Mouse (Mus musculus) forebrain, postnatal 0 days (tissue): Measurements from ENCODE around the gene D130043K22Rik. TPM values are rescaled to one million over a fixed set of nuclear protein-coding genes. Genes with fewer than 3 reads are reported as not detected.

Experiments used
- ATAC-seq: fragments of 200-750 bp; cut with Nextera tagmentation; 2 replicates; pipeline ENCODE4 v1.8.0; 2017; ENCODE audit warnings: mild to moderate bottlenecking, moderate library complexity
- DNase-seq: peaks from one replicate; pipeline ENCODE4 v3.0.0-alpha.2; 2015
- H3K27ac ChIP-seq: fragments of 300-500 bp; sonication (generic); 2 replicates; pipeline ENCODE4 v1.5.1; 2014; ENCODE audit warnings: low read depth, mild to moderate bottlenecking, antibody characterized with exemption, low read length, moderate library complexity, mixed read lengths
- H3K27me3 ChIP-seq: fragments of 300-500 bp; sonication (generic); 2 replicates; pipeline ENCODE4 v1.6.1; 2014; ENCODE audit warnings: mild to moderate bottlenecking, low read length, mixed read lengths; ENCODE audit not compliant: insufficient read depth
- H3K36me3 ChIP-seq: fragments of 300-500 bp; sonication (generic); 2 replicates; pipeline ENCODE4 v1.6.1; 2014; ENCODE audit warnings: mild to moderate bottlenecking, moderate library complexity; ENCODE audit not compliant: insufficient read depth
- H3K4me1 ChIP-seq: fragments of 300-500 bp; sonication (generic); 2 replicates; pipeline ENCODE4 v1.6.1; 2014; ENCODE audit warnings: antibody characterized with exemption; ENCODE audit not compliant: insufficient read depth
- H3K4me2 ChIP-seq: fragments of 300-500 bp; sonication (generic); 2 replicates; pipeline ENCODE4 v1.6.1; 2014; ENCODE audit warnings: low read depth, mild to moderate bottlenecking, moderate library complexity
- H3K4me3 ChIP-seq: fragments of 300-500 bp; sonication (generic); 2 replicates; pipeline ENCODE4 v1.5.1; 2014; ENCODE audit warnings: low read depth, low read length, mixed read lengths
- H3K9ac ChIP-seq: fragments of 300-500 bp; sonication (generic); 2 replicates; pipeline ENCODE4 v1.6.1; 2014; ENCODE audit warnings: mild to moderate bottlenecking
- H3K9me3 ChIP-seq: fragments of 300-500 bp; sonication (generic); 2 replicates; pipeline ENCODE4 v1.6.1; 2016; ENCODE audit warnings: low read length
- CTCF ChIP-seq: sonication (generic); IDR thresholded peaks from 2 replicates; pipeline ENCODE4 v1.5.1; 2016; ENCODE audit warnings: antibody characterized with exemption, control low read depth, low read depth
- WGBS: fragments of 180-500 bp; shearing (Covaris S2); extraction: QIAGEN DNeasy Blood & Tissue Kit; methylation state at CpG from one replicate; pipeline ENCODE4 v1.1.7; 2014; 5-methylcytosine and 5-hydroxymethylcytosine counted together
- polyA plus RNA-seq: library from polyadenylated mRNA; unstranded; fragments of >200 nt; fragmentation: Nextera tagmentation; extraction: Ambion mirVana; gene quantifications from 2 replicates; pipeline ENCODE4 v1.2.1, GENCODE M21; 2015
- total RNA-seq: library from RNA; depleted of rRNA; stranded (reverse); fragments of >200 nt; gene quantifications from 2 replicates; pipeline ENCODE4 v1.2.3, GENCODE M21; 2014

D130043K22Rik gene
- total and polyA plus RNA-seq, 2 experiments from 2014 or later: 5.6 to 13.1 TPM

DNA sequence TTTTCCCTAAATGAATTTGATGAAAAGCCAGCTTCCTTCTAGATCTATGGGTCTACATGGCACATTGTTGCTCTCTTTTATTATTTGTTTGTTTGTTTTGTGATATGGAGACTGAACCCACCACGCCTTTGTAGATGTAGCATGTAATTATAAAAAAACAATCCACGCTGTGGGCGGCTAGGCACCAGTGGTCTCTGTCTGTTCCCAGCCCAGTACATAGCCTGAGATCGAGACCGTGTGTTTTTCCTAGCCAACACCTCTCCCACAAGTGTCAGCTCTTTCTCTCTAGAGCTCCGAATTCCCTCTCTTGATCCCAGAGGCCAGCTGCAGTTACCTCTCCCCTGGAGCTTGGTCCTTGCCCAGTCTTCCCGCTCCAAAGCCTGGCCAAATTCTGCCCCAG lies 23.3 kb downstream of the D130043K22Rik start:
- Histone ChIP-seq H3K27ac (no peak overlapping the region), H3K9me3 (no peaks in the 10 kb centered on the region), H3K9ac (no peak overlapping the region), H3K4me2 (no peak overlapping the region), H3K36me3 (peaks cover 17% of the 10 kb centered on the region; the same call in 1 of the 2 replicates), H3K4me3 (no peak overlapping the region), H3K27me3 (no peaks in the 10 kb centered on the region), H3K4me1 (no peaks in the 10 kb centered on the region)
- no peak for ATAC-seq
- 85% methylated on average over 7 of the region's 7 CpGs for WGBS
- TF ChIP-seq CTCF: no peak
- no peak for DNase-seq

DNA sequence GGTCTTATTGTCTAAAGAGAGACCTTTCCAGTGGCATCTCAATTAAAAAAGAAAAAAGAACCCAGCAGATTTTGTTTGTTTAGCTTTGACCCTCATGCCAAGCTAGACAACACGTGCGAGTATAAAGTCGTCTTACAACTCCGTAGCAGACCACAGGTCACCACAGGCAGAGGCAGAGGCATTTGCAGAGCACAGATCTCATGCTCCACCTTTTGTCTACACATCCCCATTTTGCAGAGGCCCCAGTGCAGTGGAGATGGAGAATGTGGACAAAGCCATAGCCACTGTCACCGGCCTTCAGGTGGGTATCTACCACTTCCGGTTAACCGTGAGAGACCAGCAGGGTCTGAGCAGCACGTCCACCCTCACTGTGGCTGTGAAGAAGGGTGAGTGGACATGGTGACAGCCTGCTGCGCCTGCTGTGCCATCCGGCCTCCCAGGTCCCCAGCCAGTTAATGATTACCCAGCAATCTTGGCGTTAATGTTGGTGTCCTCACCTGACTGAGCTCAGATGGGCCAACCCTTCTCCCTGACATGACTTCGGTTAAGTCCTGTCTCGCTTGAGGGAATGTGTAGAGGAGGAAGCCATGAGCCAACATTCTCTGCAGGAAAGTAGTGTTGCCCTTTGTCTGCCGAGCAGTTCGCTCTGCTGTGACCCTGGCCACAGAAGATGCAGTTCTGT lies 34.6 kb downstream of the D130043K22Rik start:
- Histone ChIP-seq H3K27ac (no peak overlapping the region), H3K27me3 (no peaks in the 10 kb centered on the region), H3K4me2 (no peak overlapping the region), H3K9me3 (peaks cover 4% of the 10 kb centered on the region; the same call in 1 of the 2 replicates), H3K4me3 (no peak overlapping the region), H3K36me3 (peaks cover 11% of the 10 kb centered on the region), H3K4me1 (no peaks in the 10 kb centered on the region), H3K9ac (no peak overlapping the region)
- DNase-seq (no peak), ATAC-seq (no peak)
- 92% methylated on average over 15 of the region's 15 CpGs for WGBS
- no peak for TF ChIP-seq CTCF

DNA sequence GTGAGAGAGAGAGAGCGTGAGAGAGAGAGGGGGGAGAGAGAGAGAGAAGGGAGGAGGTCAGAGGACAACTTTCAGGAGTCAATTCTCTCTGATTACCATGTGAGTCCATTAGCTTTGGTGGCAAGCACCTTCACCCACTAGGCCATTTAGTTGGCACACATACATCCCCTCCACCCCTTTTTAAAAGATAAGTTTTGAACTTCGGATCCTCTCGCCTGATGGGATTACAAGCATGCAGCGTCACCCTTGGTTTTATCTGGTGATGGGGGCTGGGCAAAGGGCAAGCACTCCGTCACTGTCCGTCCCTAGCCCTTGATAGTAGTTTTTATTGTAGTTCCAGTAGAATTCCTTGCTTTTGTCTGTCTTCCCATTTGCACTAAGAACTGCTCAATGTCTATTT lies 35.3 kb downstream of the D130043K22Rik start:
- no peak for ATAC-seq
- H3K9me3 ChIP-seq: peaks cover 4% of the 10 kb centered on the region; the same call in 1 of the 2 replicates
- 88% methylated on average over 6 of the region's 6 CpGs for WGBS

DNA sequence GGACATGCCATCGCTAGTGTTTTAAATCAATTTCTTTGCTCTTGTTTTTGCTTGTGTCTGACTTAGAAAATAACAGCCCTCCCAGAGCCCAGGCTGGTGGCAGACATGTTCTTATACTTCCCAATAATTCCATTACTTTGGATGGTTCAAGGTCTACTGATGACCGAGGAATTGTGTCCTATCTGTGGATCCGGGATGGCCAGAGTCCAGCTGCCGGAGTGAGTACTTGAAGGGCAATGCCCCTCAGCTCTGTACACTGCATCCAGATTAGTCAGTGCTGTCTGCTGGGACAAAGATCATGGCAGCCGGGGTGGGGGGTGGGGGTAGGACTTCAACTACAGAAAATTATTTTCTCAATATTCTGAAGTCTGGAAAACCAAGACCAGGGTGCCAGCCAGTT lies 35.8 kb downstream of the D130043K22Rik start:
- peaks cover 4% of the 10 kb centered on the region; the same call in 1 of the 2 replicates for H3K9me3 ChIP-seq
- H3K4me2 ChIP-seq: no peak overlapping the region
- no peak overlapping the region for H3K4me3 ChIP-seq
- 95% methylated on average over 5 of the region's 5 CpGs for WGBS
- no peak overlapping the region for H3K27ac ChIP-seq
- H3K9ac ChIP-seq: no peak overlapping the region
- TF ChIP-seq CTCF: no peak
- H3K36me3 ChIP-seq: peaks cover 11% of the 10 kb centered on the region
- no peaks in the 10 kb centered on the region for H3K27me3 ChIP-seq
- ATAC-seq (no peak), DNase-seq (no peak)
- H3K4me1 ChIP-seq: no peaks in the 10 kb centered on the region

More for the DNA sequence above, 35.3 kb downstream of the D130043K22Rik start:
- no peak for DNase-seq
- no peak overlapping the region for H3K4me2 ChIP-seq
- no peaks in the 10 kb centered on the region for H3K27me3 ChIP-seq
- TF ChIP-seq CTCF: no peak
- H3K4me3 ChIP-seq: no peak overlapping the region
- peaks cover 11% of the 10 kb centered on the region for H3K36me3 ChIP-seq
- no peak overlapping the region for H3K9ac ChIP-seq
- H3K4me1 ChIP-seq: no peaks in the 10 kb centered on the region
- H3K27ac ChIP-seq: no peak overlapping the region

DNA sequence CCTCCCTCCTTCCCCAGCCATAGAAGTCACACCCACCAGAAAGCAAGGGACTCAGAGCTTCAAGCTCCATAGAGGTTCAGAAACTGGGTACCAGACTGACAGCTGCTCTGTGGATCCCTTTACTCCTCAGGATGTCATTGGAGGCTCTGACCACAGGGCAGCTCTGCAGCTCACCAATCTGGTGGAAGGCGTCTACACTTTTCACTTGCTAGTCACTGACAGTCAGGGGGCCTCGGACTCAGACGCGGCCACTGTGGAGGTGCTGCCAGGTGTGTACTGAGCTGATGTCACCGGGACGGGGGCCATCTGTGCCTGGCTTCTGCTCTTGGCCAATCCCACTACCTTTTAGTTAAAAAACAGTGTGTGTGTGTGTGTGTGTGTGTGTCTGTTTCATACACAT lies 37.5 kb downstream of the D130043K22Rik start:
- Histone ChIP-seq H3K4me1 (no peaks in the 10 kb centered on the region), H3K27me3 (no peaks in the 10 kb centered on the region), H3K36me3 (peaks cover 11% of the 10 kb centered on the region), H3K4me3 (no peak overlapping the region), H3K9ac (no peak overlapping the region), H3K9me3 (peaks cover 4% of the 10 kb centered on the region; the same call in 1 of the 2 replicates), H3K27ac (no peak overlapping the region), H3K4me2 (no peak overlapping the region)
- ATAC-seq (no peak), DNase-seq (no peak)
- TF ChIP-seq CTCF: no peak
- WGBS: 94% methylated on average over 6 of the region's 6 CpGs

DNA sequence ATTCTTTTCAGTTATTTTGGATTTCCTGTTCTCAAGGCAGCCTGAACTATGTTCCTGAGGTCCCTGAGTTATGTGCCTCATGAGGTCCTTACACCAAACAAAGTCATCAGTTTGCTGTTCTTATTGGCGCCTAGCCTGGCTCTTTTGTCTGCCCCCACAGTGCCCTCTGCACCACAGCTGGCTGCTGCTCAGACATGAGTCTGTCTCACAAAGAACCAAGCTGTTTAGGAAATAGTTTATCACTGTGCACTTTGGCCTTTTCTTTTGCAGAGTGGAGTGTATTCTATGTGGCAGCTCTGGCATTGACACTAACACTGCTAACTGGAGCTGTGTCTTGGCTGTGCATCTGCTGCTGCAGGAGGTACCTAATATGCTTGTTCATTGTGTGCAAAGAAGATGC lies 44.6 kb downstream of the D130043K22Rik start:
- WGBS: 56% methylated on average over 1 of the region's 1 CpGs
- ATAC-seq: no peak

DNA sequence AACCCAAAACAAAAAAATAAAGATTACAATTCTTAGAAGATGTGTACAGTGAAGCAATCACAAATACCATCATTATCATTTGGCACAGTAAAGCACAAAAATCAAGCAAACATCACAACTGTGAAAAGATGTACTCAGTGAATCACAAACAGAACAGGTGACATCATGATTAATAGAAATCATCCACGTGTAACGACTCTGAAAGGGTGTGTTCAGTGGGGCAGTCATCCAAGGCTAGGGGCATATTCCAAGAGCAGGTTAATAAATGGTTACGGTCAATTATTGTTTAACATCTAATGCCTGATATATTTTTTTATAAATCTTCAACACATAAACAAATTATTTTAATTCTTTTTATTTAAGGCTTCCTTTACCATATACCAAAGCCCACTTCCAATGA lies 47.6 kb downstream of the D130043K22Rik start:
- no peak overlapping the region for H3K27ac ChIP-seq
- DNase-seq: no peak
- TF ChIP-seq CTCF: no peak
- 89% methylated on average over 3 of the region's 3 CpGs for WGBS
- no peaks in the 10 kb centered on the region for H3K4me1 ChIP-seq
- no peaks in the 10 kb centered on the region for H3K9me3 ChIP-seq
- ATAC-seq: no peak
- 0 out of 2 replicates have a peak, but pooled peaks cover 9% of the 10 kb centered on the region for H3K36me3 ChIP-seq
- no peak overlapping the region for H3K4me3 ChIP-seq
- H3K9ac ChIP-seq: no peak overlapping the region
- no peak overlapping the region for H3K4me2 ChIP-seq
- H3K27me3 ChIP-seq: no peaks in the 10 kb centered on the region

More for the DNA sequence above, 44.6 kb downstream of the D130043K22Rik start:
- peaks cover 6% of the 10 kb centered on the region; the same call in 1 of the 2 replicates for H3K36me3 ChIP-seq
- H3K9me3 ChIP-seq: no peaks in the 10 kb centered on the region
- H3K27ac ChIP-seq: no peak overlapping the region
- no peak overlapping the region for H3K4me3 ChIP-seq
- TF ChIP-seq CTCF: no peak
- H3K4me1 ChIP-seq: no peaks in the 10 kb centered on the region
- H3K4me2 ChIP-seq: no peak overlapping the region
- no peaks in the 10 kb centered on the region for H3K27me3 ChIP-seq
- no peak overlapping the region for H3K9ac ChIP-seq
- DNase-seq: no peak
